Mouse (Mus musculus) lung, postnatal 14 days (tissue): ENCODE measurements around the gene Glt8d2.
"Not testable (repeated sequence)": the region's sequence is repeated elsewhere in the genome, so short reads cannot be mapped to it uniquely, and the experiment has no call there.

Experiments
- DNase-seq: peaks from one replicate; pipeline ENCODE4 v3.0.0; 2021

The Glt8d2 gene

GRCm38 (mm10) chr10:82641481-82641880 is 49.0 kb downstream of the Glt8d2 start:
- no peak for DNase-seq

GRCm38 (mm10) chr10:82639032-82639698 is 51.3 kb downstream of the Glt8d2 start:
- no peak for DNase-seq

GRCm38 (mm10) chr10:82636321-82636720 is 54.1 kb downstream of the Glt8d2 start:
- DNase-seq = no peak

DNA sequence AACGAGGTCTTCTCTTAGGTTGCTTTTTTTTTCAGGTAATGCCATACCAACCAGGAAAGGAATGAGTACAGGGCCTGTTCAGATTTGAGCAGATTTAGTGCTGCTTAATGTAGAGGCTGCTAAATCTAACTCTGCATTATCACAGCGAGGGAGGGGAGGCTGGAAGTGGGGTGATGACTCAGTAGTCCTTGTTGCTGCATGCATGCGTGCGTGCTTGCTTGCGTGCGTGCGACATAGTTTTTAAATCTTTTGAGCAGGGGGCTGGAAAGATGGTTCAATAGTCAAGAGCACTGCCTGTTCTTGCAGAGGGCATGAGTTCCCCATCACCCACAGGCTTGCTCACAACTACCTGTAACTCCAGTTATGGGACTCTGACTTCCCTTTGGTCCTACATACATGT is 56.1 kb downstream of the Glt8d2 start:
- no peak for DNase-seq

- no peak for DNase-seq
These were observed 57.8 kb downstream of the Glt8d2 start for GRCm38 (mm10) chr10:82632496-82633280.

GRCm38 (mm10) chr10:82631133-82631532 is 59.3 kb downstream of the Glt8d2 start:
- no peak for DNase-seq

GRCm38 (mm10) chr10:82630497-82630896 is 60.0 kb downstream of the Glt8d2 start:
- DNase-seq = no peak

GRCm38 (mm10) chr10:82629586-82630255 is 60.7 kb downstream of the Glt8d2 start, which contains the start of gene Tdg:
Gene Tdg, plus strand, starts transcription at chr10:82629828.
- peak; percentile 90 for DNase-seq

DNA sequence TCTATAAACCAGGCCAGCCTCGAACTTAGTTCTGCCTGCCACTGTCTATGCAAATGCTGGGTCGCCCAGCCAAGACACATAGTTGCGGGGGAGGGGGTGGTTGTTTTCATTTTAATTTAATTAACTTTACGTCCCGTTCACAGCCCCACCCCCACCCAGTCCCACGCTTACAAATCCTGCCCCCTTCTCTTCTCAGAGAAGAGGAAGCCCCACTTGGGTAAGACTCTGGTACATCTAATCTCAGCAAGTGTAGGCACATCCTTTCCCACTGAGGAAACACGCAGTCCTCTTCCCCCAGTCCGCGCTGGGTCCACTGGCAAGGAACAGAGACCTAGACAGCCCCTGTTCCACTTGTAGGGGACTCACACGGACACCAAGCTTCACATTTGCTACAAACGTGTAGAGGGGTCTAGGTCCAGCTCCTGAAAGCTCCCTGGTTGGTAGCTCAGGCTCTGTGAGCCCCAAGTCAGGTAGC is 61.3 kb downstream of the Glt8d2 start:
- DNase-seq = no peak

DNA sequence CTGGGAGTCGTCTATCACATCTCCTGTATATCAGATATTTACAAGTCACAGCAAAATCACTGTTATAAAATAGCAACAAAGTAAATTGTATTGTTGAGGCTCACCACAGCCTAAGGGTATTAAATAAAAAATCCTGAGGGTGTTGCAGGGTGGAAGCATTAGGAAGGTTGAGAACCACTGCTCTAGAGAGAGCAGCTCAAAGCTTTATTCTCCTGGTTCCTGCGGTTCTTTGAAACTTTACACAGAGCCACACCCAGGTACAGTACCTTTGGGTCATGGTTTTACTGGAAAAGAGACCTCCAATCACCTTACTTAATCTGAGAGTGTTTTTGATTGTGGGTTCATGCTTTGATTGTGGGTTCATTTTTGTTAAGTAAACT is 66.9 kb downstream of the Glt8d2 start:
- not testable (repeated sequence) for DNase-seq

DNA sequence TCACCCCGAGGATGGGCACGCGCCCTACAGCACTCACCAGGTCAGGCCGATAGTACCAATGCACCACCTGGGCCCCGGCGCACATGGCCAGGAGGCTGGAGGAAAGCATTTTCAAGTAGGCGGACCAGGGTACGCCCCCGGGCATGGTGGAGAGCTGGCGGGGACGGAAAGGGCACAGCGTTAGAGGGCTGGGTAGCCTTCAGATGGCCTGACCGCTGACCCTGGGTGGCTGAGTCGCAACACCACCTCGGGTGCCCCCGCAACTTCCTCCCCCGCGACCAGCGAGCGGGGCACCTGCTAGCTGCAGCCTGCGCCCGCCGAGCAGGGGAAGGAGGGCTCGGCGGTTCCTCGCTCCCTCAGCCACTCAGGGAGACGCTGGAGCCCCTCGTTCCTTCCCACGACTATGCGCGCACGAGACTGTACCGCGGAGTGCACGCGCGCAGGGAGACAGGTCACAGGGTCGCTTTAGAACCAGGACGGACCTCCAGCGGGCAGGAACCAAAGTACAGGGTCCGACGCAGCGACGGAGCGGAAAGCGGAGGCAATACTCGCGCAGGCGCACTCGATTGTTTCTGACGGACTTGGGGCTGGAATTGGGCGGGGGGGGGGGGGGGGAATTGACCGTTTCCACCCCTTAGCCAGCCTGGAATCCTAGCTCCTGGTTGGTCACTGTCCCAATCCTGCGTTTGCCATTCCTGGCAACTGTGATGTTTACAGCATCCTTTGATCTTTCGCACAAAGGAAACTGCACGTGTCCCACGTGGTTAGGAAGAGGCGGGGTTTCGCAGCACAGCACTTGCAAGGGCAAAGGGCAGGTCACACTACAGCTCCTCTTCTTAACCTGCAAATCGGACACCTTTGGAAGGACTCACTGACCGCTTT is 67.5 kb downstream of the Glt8d2 start, which contains the start of gene 1190007I07Rik:
TSS of gene 1190007I07Rik (minus strand) at position 558 of the 882 bp plus-strand sequence.
- peak; percentile 93 for DNase-seq

GRCm38 (mm10) chr10:82622235-82622634 is 68.2 kb downstream of the Glt8d2 start:
- no peak for DNase-seq
